Mouse (Mus musculus) lung, adult 2 months (tissue): Measurements from ENCODE around the gene Hk2. TPM values are rescaled to one million over a fixed set of nuclear protein-coding genes. Genes with fewer than 3 reads are reported as not detected.
"Not testable (repeated sequence)": the region's sequence is repeated elsewhere in the genome, so short reads cannot be mapped to it uniquely, and the experiment has no call there.

Experiments
- DNase-seq: peaks from one replicate; pipeline ENCODE4 v3.0.0; 2022
- H3K4me1 ChIP-seq: fragments of 200-500 bp; 2 replicates; pipeline ENCODE4 v1.6.1; 2011; ENCODE audit warnings: low read length; ENCODE audit not compliant: control insufficient read depth, insufficient read depth
- H3K4me3 ChIP-seq: fragments of 200-500 bp; replicated peaks from 2 replicates; pipeline ENCODE3; 2011; ENCODE audit warnings: low read depth, mild to moderate bottlenecking, control low read depth, low read length; ENCODE audit errors: extremely low read depth
- CTCF ChIP-seq: fragments of 200-500 bp; IDR thresholded peaks from 2 replicates; pipeline ENCODE4 v1.5.1; 2011; ENCODE audit warnings: mild to moderate bottlenecking, low read length, control low read depth; ENCODE audit not compliant: insufficient read depth
- POLR2A ChIP-seq: fragments of 200-500 bp; IDR thresholded peaks from 2 replicates; pipeline ENCODE4 v1.6.1; 2011; ENCODE audit warnings: low read depth, mild to moderate bottlenecking, control low read depth, low read length, borderline replicate concordance; ENCODE audit errors: extremely low read depth
- WGBS: fragments of 180-500 bp; shearing (Covaris S2); methylation state at CpG from one replicate; pipeline ENCODE4 v1.1.7; 2018; 5-methylcytosine and 5-hydroxymethylcytosine counted together
- polyA plus RNA-seq: library from polyadenylated mRNA; depleted of rRNA; stranded (reverse); fragments of >200 nt; gene quantifications from 2 replicates; pipeline ENCODE4 v1.2.3, GENCODE M21; 2012; rRNA removed

Hk2 gene
- polyA plus RNA-seq, 1 experiment: 15.1 TPM

- Histone ChIP-seq H3K4me3 (no peak overlapping the region), H3K4me1 (no peaks in the 10 kb centered on the region)
- no peak for DNase-seq
- TF ChIP-seq POLR2A: no peak
- no peak for TF ChIP-seq CTCF
Measured at GRCm38 (mm10) chr6:82684136-82684535, 90.1 kb downstream of the Hk2 start.

GRCm38 (mm10) chr6:82679286-82679685 lies 95.0 kb downstream of the Hk2 start:
- not testable (repeated sequence) for DNase-seq, H3K4me3 ChIP-seq, H3K4me1 ChIP-seq
- 63% methylated on average over 2 of the region's 2 CpGs for WGBS

GRCm38 (mm10) chr6:82677629-82678028 lies 96.6 kb downstream of the Hk2 start:
- WGBS: 77% methylated on average over 3 of the region's 3 CpGs
- H3K4me3 ChIP-seq: not testable (repeated sequence)

More at GRCm38 (mm10) chr6:82677629-82678028, 96.6 kb downstream of the Hk2 start:
- not testable (repeated sequence) for DNase-seq, H3K4me1 ChIP-seq

Other genes starting within 250 kb of the Hk2 start
- 13.6 and 15.5 TPM in 2 replicates for gene Pole4, start 69.1 kb downstream of the Hk2 start, polyA plus RNA-seq
- gene Sema4f, start 165.3 kb upstream of the Hk2 start, polyA plus RNA-seq: 15.3 and 18.3 TPM in 2 replicates
- gene M1ap, start 172.4 kb upstream of the Hk2 start, polyA plus RNA-seq: 2.3 and 3.5 TPM in 2 replicates